ENCODE assay signal across 28 mouse cellular contexts in genomic region chr11:106927226-106927625, GRCm38 (mm10). TPM values are rescaled to one million over a fixed set of nuclear protein-coding genes. Genes with fewer than 3 reads are reported as not detected.
DNase-seq lines count a peak whose midpoint lies in the region; ATAC-seq and TF ChIP-seq lines count a peak whose summit lies in the region.
"Had no signal": no experiment of that assay in that cellular context is flagged by ENCODE, and none has a peak within 500 bp of the region (broad histone marks: within the 10 kb centered on the region; RNA-seq: fewer than 3 reads in every experiment).

No protein-coding gene starts in this region.

- TF ChIP-seq POLR2A in liver, adult 2 months (IDR thresholded peaks at IDR 0.05; ENCODE audit: extremely low read depth, insufficient read depth, low read length), result no peak

- TF ChIP-seq CTCF in liver, adult 2 months (IDR thresholded peaks at IDR 0.05; ENCODE audit: low read depth, low read length), result no peak

- H3K36me3 ChIP-seq in liver, adult 2 months (ENCODE audit: control insufficient read depth, insufficient read depth, low read length), result no peaks in the 10 kb centered on the region
- H3K36me3 ChIP-seq in liver, embryonic 11.5 days (ENCODE audit: control insufficient read depth, insufficient read depth, low read length), result no peaks in the 10 kb centered on the region
- H3K36me3 ChIP-seq: embryonic facial prominence, embryonic 12.5 days; embryonic facial prominence, embryonic 15.5 days; G1E; heart, embryonic 12.5 days; heart, embryonic 15.5 days had no signal

- no peak overlapping the region for H3K4me3 ChIP-seq in liver, adult 2 months (ENCODE audit: insufficient read depth, low read depth, low read length)
- no peak overlapping the region for H3K4me3 ChIP-seq in liver, embryonic 11.5 days (ENCODE audit: low read depth, low read length)
- H3K4me3 ChIP-seq: embryonic facial prominence, embryonic 12.5 days; embryonic facial prominence, embryonic 15.5 days; gastrocnemius, adult 2 months; heart, embryonic 12.5 days; heart, embryonic 15.5 days had no signal

- H3K4me1 ChIP-seq in liver, adult 2 months (ENCODE audit: control insufficient read depth, insufficient read depth, low read length), result peaks cover 12% of the 10 kb centered on the region
- no peaks in the 10 kb centered on the region for H3K4me1 ChIP-seq in liver, embryonic 11.5 days (replicated peaks; ENCODE audit: control insufficient read depth, insufficient read depth, low read length)
- H3K4me1 ChIP-seq: embryonic facial prominence, embryonic 12.5 days; heart, embryonic 12.5 days; heart, embryonic 15.5 days had no signal

- H3K4me2 ChIP-seq in liver, embryonic 11.5 days, result no peak overlapping the region
- H3K4me2 ChIP-seq: embryonic facial prominence, embryonic 12.5 days; embryonic facial prominence, embryonic 15.5 days; heart, embryonic 12.5 days; heart, embryonic 15.5 days; hindbrain, embryonic 14.5 days had no signal

- 56% methylated on average over 5 of the region's 5 CpGs for WGBS in liver, adult 2 months
- 95% methylated on average over 5 of the region's 5 CpGs for WGBS in liver, embryonic 11.5 days

- no peak for ATAC-seq in liver, embryonic 11.5 days (replicated peaks; ENCODE audit: low FRiP score)
- ATAC-seq: forebrain, embryonic 14.5 days; forebrain, postnatal 0 days; hindbrain, postnatal 0 days; Patski had no signal

- no peaks in the 10 kb centered on the region for H3K79me2 ChIP-seq in liver, adult 2 months (ENCODE audit: control insufficient read depth, insufficient read depth, low read length)

- H3K9me3 ChIP-seq in liver, embryonic 11.5 days (ENCODE audit: control insufficient read depth, low read length), result no peaks in the 10 kb centered on the region
- H3K9me3 ChIP-seq: embryonic facial prominence, embryonic 12.5 days; embryonic facial prominence, embryonic 15.5 days; G1E; heart, embryonic 12.5 days; heart, embryonic 15.5 days had no signal

- no peaks in the 10 kb centered on the region for H3K27me3 ChIP-seq in liver, adult 2 months (ENCODE audit: control insufficient read depth, insufficient read depth, low read length)
- no peaks in the 10 kb centered on the region for H3K27me3 ChIP-seq in liver, embryonic 11.5 days (replicated peaks; ENCODE audit: control insufficient read depth, insufficient read depth, low read length)
- H3K27me3 ChIP-seq: CH12.LX; embryonic facial prominence, embryonic 12.5 days; embryonic facial prominence, embryonic 15.5 days; heart, embryonic 12.5 days; heart, embryonic 15.5 days had no signal

- no peak overlapping the region for H3K9ac ChIP-seq in liver, adult 2 months (ENCODE audit: low read depth, low read length)
- no peak overlapping the region for H3K9ac ChIP-seq in liver, embryonic 11.5 days (ENCODE audit: low read depth, low read length)
- H3K9ac ChIP-seq: embryonic facial prominence, embryonic 12.5 days; embryonic facial prominence, embryonic 15.5 days; forebrain, postnatal 0 days; heart, embryonic 12.5 days; heart, embryonic 15.5 days; hindbrain, embryonic 14.5 days had no signal

- H3K27ac ChIP-seq in liver, adult 2 months (replicated peaks; ENCODE audit: insufficient read depth, low read depth, low read length), result peak overlapping the region; percentile 94
- no peak overlapping the region for H3K27ac ChIP-seq in liver, embryonic 11.5 days (ENCODE audit: low read depth, low read length)
- H3K27ac ChIP-seq: embryonic facial prominence, embryonic 12.5 days; embryonic facial prominence, embryonic 15.5 days; gastrocnemius, adult 2 months; heart, embryonic 15.5 days; hindbrain, embryonic 14.5 days; hindbrain, postnatal 0 days had no signal

- DNase-seq in kidney, adult 11 months, result peak; percentile 34
- DNase-seq in kidney, postnatal 14 days, result no peak
- DNase-seq in kidney, adult 8-10 months, result peak; percentile 25 to 60
- no peak for DNase-seq in kidney, postnatal 4 days
- DNase-seq in liver, adult 2 months (ENCODE audit: extremely low read depth, low read depth, low spot score), result peak; percentile 71
- no peak for DNase-seq in liver, embryonic 11.5 days (ENCODE audit: low spot score)
- DNase-seq: adrenal gland, postnatal 10 days; adrenal gland, postnatal 36 days; B cell, adult 2 months; cerebellum, adult 18-20 months; cerebellum, adult 9-10 months; cerebellum, postnatal 25 days; forebrain, postnatal 0 days; gastrocnemius, adult 2 months; gastrocnemius, postnatal 14 days; heart, adult 18-20 months; heart, postnatal 10 days; heart, postnatal 36 days had no signal

RNA-seq across cellular contexts. Expression of gene Smurf2, which starts 6.7 kb away (rescaled TPM):
- total RNA-seq in liver, adult 2 months (2014; rRNA removed), result 29.7 and 29.9 TPM in 2 replicates
- 6.4 and 7.2 TPM in 2 replicates for polyA plus RNA-seq in liver, adult 2 months (2012; rRNA removed)
- 8.7 and 9.6 TPM in 2 replicates for polyA plus RNA-seq in liver, embryonic 11.5 days (2014; fragmentation: Nextera tagmentation; extraction: Ambion mirVana)

Comparison
In these comparisons a context has a peak if more than half of its experiments do, and no peak if none do; other contexts are left out.
1. DNase-seq: peak in kidney, adult 11 months (single experiment), kidney, adult 8-10 months (2 of 2) and liver, adult 2 months (single experiment); none in kidney, postnatal 14 days (single experiment), kidney, postnatal 4 days (0 of 2) and liver, embryonic 11.5 days (single experiment).